Mouse (Mus musculus) leukemia stem cell, adult 10-12 weeks (primary cell): ENCODE data around the gene Gm732. TPM values are rescaled to one million over a fixed set of nuclear protein-coding genes. Genes with fewer than 3 reads are reported as not detected.

ENCODE experiments used
- polyA plus RNA-seq: library from polyadenylated mRNA; stranded (reverse); fragments of >175 nt; gene quantifications from 2 replicates; pipeline ENCODE4 v1.2.3, GENCODE M21; 2012; ENCODE audit warnings: low replicate concordance

The Gm732 gene
- polyA plus RNA-seq, result not detected in 2 replicates

GRCm38 (mm10) chrX:107948365-107948764 is at the start of gene Gm732:
Gene Gm732 (minus strand): TSS chrX:107948465.

Other genes with a start within 250 kb of the Gm732 start
- not detected in 2 replicates for gene Tent5d, start 155.9 kb downstream of the Gm732 start, polyA plus RNA-seq
- 3.1 and 4.2 TPM in 2 replicates for gene 2610002M06Rik, start 132.1 kb downstream of the Gm732 start, polyA plus RNA-seq